Mouse (Mus musculus): ENCODE data around the gene Gm20823.
"Not testable (repeated sequence)": the region's sequence is repeated elsewhere in the genome, so short reads cannot be mapped to it uniquely, and the experiment has no call there.

Gene Gm20823

GRCm38 (mm10) chrY:62464745-62465144 is at the start of gene Gm20823:
Gene Gm20823, minus strand, starts transcription at chrY:62464845.
- DNase-seq (ENCODE audit: low spot score): not testable (repeated sequence)
